Mouse (Mus musculus) MEL (cell line): ENCODE measurements around the gene Zxdb. TPM values are rescaled to one million over a fixed set of nuclear protein-coding genes. Genes with fewer than 3 reads are reported as not detected.

Experiments used
- DNase-seq: peaks from one replicate; pipeline ENCODE4 v3.0.0; 2011; ENCODE audit warnings: low read depth, low spot score
- H3K27ac ChIP-seq: 2 replicates; pipeline ENCODE4 v1.5.1; 2012; ENCODE audit warnings: low read depth, mild to moderate bottlenecking, control low read depth, low read length, moderate library complexity; ENCODE audit not compliant: control insufficient read depth
- H3K27me3 ChIP-seq, 2 experiments: fragments of 150-350 bp in 1 of 2; sonication (generic) in 1 of 2; 2 replicates each; pipeline ENCODE4 v1.6.1; 2012; ENCODE audit warnings: low read length in 2 of 2, mild to moderate bottlenecking in 2 of 2, improper control_type of control experiment in 1 of 2, moderate library complexity in 1 of 2; ENCODE audit not compliant: insufficient read depth in 2 of 2, control insufficient read depth in 1 of 2
- H3K36me3 ChIP-seq, 2 experiments: 2 replicates each; pipeline ENCODE4 v1.6.1; 2012 to 2014; ENCODE audit warnings: low read length in 2 of 2, improper control_type of control experiment in 1 of 2, inconsistent platforms in 1 of 2, mild to moderate bottlenecking in 1 of 2; ENCODE audit not compliant: insufficient read depth in 2 of 2, control insufficient read depth in 1 of 2
- H3K4me1 ChIP-seq, 2 experiments: fragments of 150-350 bp in 1 of 2; sonication (generic) in 1 of 2; 2 replicates each; pipeline ENCODE4 v1.6.1; 2012; ENCODE audit warnings: low read length in 2 of 2, improper control_type of control experiment in 1 of 2, mild to moderate bottlenecking in 1 of 2; ENCODE audit not compliant: insufficient read depth in 2 of 2, control insufficient read depth in 1 of 2
- H3K4me3 ChIP-seq, 2 experiments: fragments of 150-350 bp in 1 of 2; sonication (generic) in 1 of 2; 2 replicates each; pipeline ENCODE4 v1.5.1; 2012; ENCODE audit warnings: low read depth in 2 of 2, low read length in 2 of 2, mild to moderate bottlenecking in 2 of 2, moderate library complexity in 2 of 2, control low read depth in 1 of 2, improper control_type of control experiment in 1 of 2; ENCODE audit not compliant: control insufficient read depth in 1 of 2, insufficient read depth in 1 of 2
- H3K79me2 ChIP-seq: 2 replicates; pipeline ENCODE4 v1.6.1; 2012; ENCODE audit warnings: mild to moderate bottlenecking, low read length, moderate library complexity; ENCODE audit not compliant: control insufficient read depth, poor library complexity, insufficient read depth
- H3K9ac ChIP-seq: 2 replicates; pipeline ENCODE4 v1.6.1; 2012; ENCODE audit warnings: low read depth, mild to moderate bottlenecking, control low read depth, low read length, moderate library complexity; ENCODE audit not compliant: control insufficient read depth, poor library complexity, severe bottlenecking
- H3K9me3 ChIP-seq: fragments of 150-350 bp; sonication (generic); replicated peaks from 2 replicates; pipeline ENCODE4 v1.6.1; 2012; ENCODE audit warnings: mild to moderate bottlenecking, low read length, improper control_type of control experiment, moderate library complexity; ENCODE audit not compliant: insufficient read depth
- CHD1 ChIP-seq: IDR thresholded peaks from 2 replicates; pipeline ENCODE4 v1.6.1; 2012; ENCODE audit warnings: low read depth, mild to moderate bottlenecking, inconsistent platforms, low read length, improper control_type of control experiment
- CHD2 ChIP-seq: IDR thresholded peaks from 2 replicates; pipeline ENCODE4 v1.6.1; 2011; ENCODE audit warnings: low read length, improper control_type of control experiment
- ELF1 ChIP-seq: IDR thresholded peaks from 2 replicates; pipeline ENCODE4 v1.6.1; 2014; ENCODE audit warnings: low read depth, mild to moderate bottlenecking, inconsistent platforms, low read length, improper control_type of control experiment, moderate library complexity
- EP300 ChIP-seq, 2 experiments: IDR thresholded peaks; 2 replicates each; pipeline ENCODE4 v1.6.1; 2011; ENCODE audit warnings: improper control_type of control experiment in 2 of 2, low read length in 2 of 2, low read depth in 1 of 2, mild to moderate bottlenecking in 1 of 2
- GATA1 ChIP-seq: IDR thresholded peaks from 2 replicates; pipeline ENCODE4 v1.6.1; 2011; ENCODE audit warnings: low read depth, low read length, improper control_type of control experiment
- JUND ChIP-seq: IDR thresholded peaks from 2 replicates; pipeline ENCODE4 v1.6.1; 2011; ENCODE audit warnings: low read depth, mild to moderate bottlenecking, improper control_type of control experiment, low read length
- KAT2A ChIP-seq: conservative IDR thresholded peaks from 2 replicates; pipeline ENCODE4 v1.6.1; 2012; ENCODE audit warnings: low read depth, low read length, improper control_type of control experiment, inconsistent platforms
- MAX ChIP-seq: IDR thresholded peaks from 2 replicates; pipeline ENCODE4 v1.6.1; 2011; ENCODE audit warnings: low read length, improper control_type of control experiment
- MAZ ChIP-seq: IDR thresholded peaks from 2 replicates; pipeline ENCODE4 v1.6.1; 2012; ENCODE audit warnings: low read depth, mild to moderate bottlenecking, inconsistent platforms, low read length, improper control_type of control experiment
- MXI1 ChIP-seq: IDR thresholded peaks from 2 replicates; pipeline ENCODE4 v1.6.1; 2011; ENCODE audit warnings: mild to moderate bottlenecking, low read depth, low read length, improper control_type of control experiment
- NELFE ChIP-seq: IDR thresholded peaks from 2 replicates; pipeline ENCODE4 v1.6.1; 2011; ENCODE audit warnings: low read depth, low read length, improper control_type of control experiment
- POLR2A ChIP-seq, 2 experiments: IDR thresholded peaks; 2 replicates each; pipeline ENCODE4 v1.6.1; 2011 to 2012; ENCODE audit warnings: low read length in 2 of 2, mild to moderate bottlenecking in 2 of 2, control low read depth in 1 of 2, improper control_type of control experiment in 1 of 2, low read depth in 1 of 2, moderate library complexity in 1 of 2; ENCODE audit not compliant: control insufficient read depth in 1 of 2, insufficient read depth in 1 of 2, poor library complexity in 1 of 2
- POLR2AphosphoS5 ChIP-seq: IDR thresholded peaks from 2 replicates; pipeline ENCODE4 v1.6.1; 2012; ENCODE audit warnings: low read depth, borderline replicate concordance, mild to moderate bottlenecking, inconsistent platforms, low read length, moderate library complexity, mixed read lengths
- RAD21 ChIP-seq: IDR thresholded peaks from 2 replicates; pipeline ENCODE4 v1.6.1; 2011; ENCODE audit warnings: mild to moderate bottlenecking, low read depth, low read length, improper control_type of control experiment
- RCOR1 ChIP-seq: IDR thresholded peaks from 2 replicates; pipeline ENCODE4 v1.6.1; 2012; ENCODE audit warnings: low read depth, mild to moderate bottlenecking, inconsistent platforms, low read length, improper control_type of control experiment
- SMC3 ChIP-seq: IDR thresholded peaks from 2 replicates; pipeline ENCODE4 v1.6.1; 2011; ENCODE audit warnings: low read depth, low read length, improper control_type of control experiment
- TAL1 ChIP-seq: IDR thresholded peaks from 2 replicates; pipeline ENCODE4 v1.6.1; 2012; ENCODE audit warnings: mild to moderate bottlenecking, inconsistent platforms, low read length, moderate library complexity, mixed read lengths
- TBP ChIP-seq: IDR thresholded peaks from 2 replicates; pipeline ENCODE4 v1.8.0; 2011; ENCODE audit warnings: low read depth, low read length, improper control_type of control experiment
- TCF12 ChIP-seq: IDR thresholded peaks from 2 replicates; pipeline ENCODE4 v1.6.1; 2014; ENCODE audit warnings: low read depth, mild to moderate bottlenecking, inconsistent platforms, low read length, improper control_type of control experiment, moderate library complexity
- UBTF ChIP-seq: IDR thresholded peaks from 2 replicates; pipeline ENCODE4 v1.6.1; 2012; ENCODE audit warnings: low read depth, mild to moderate bottlenecking, inconsistent platforms, low read length, improper control_type of control experiment, moderate library complexity, borderline replicate concordance; ENCODE audit not compliant: insufficient read depth
- USF1 ChIP-seq: IDR thresholded peaks from 2 replicates; pipeline ENCODE4 v1.6.1; 2014; ENCODE audit warnings: low read depth, mild to moderate bottlenecking, inconsistent platforms, low read length, improper control_type of control experiment, moderate library complexity
- USF2 ChIP-seq, 2 experiments: IDR thresholded peaks; 2 replicates each; pipeline ENCODE4 v1.6.1; 2011 to 2012; ENCODE audit warnings: improper control_type of control experiment in 2 of 2, low read length in 2 of 2, borderline replicate concordance in 1 of 2, inconsistent platforms in 1 of 2, low read depth in 1 of 2, mild to moderate bottlenecking in 1 of 2; ENCODE audit not compliant: insufficient read depth in 1 of 2
- ZNF384 ChIP-seq: IDR thresholded peaks from 2 replicates; pipeline ENCODE4 v1.6.1; 2012; ENCODE audit warnings: low read depth, mild to moderate bottlenecking, inconsistent platforms, low read length, improper control_type of control experiment
- polyA plus RNA-seq, 2 experiments: library from polyadenylated mRNA; stranded (reverse) in 1 of 2; unstranded in 1 of 2; fragments of >175 nt in 1 of 2; fragments of >200 nt in 1 of 2; gene quantifications; 2 replicates each; pipeline versions ENCODE4 v1.2.1 to v1.2.4; 2012; ENCODE audit warnings: low replicate concordance in 2 of 2, low read depth in 1 of 2; ENCODE audit not compliant: insufficient read length in 2 of 2, insufficient read depth in 1 of 2, missing spikeins in 1 of 2
- total RNA-seq: library from RNA; depleted of rRNA; stranded (reverse); fragments of 300-350 nt; gene quantifications from 2 replicates; pipeline ENCODE4 v1.2.3, GENCODE M21; 2012

Gene Zxdb
- total and polyA plus RNA-seq, 3 experiments: 2.0 to 4.6 TPM; not detected in 1

DNA sequence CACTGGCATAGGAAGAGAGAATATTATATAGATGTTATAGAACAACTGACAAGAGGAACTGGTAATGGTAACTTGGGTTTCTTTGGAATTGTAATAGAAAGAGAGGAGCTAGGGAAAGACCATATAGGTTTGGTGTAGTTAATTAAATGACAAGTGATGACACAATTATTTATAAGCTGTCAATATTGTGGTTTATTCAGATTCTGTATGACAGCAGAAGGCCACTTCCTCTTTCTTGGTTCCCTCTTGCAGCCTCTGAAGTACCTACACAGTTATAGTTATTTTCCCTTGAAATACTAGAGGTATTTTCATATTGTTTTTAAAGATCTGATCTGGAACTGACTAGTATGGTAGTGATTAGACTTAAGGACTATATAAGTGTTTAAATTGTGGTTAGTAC is 7.2 kb downstream of the Zxdb start:
- DNase-seq: peak; percentile 55
- Histone ChIP-seq H3K4me1 (peaks cover 0 to 3% of the 10 kb centered on the region in 2 experiments; a peak in 1 of 4 replicates), H3K36me3 (peaks cover 0 to 6% of the 10 kb centered on the region in 2 experiments; a peak in 3 of 4 replicates)

DNA sequence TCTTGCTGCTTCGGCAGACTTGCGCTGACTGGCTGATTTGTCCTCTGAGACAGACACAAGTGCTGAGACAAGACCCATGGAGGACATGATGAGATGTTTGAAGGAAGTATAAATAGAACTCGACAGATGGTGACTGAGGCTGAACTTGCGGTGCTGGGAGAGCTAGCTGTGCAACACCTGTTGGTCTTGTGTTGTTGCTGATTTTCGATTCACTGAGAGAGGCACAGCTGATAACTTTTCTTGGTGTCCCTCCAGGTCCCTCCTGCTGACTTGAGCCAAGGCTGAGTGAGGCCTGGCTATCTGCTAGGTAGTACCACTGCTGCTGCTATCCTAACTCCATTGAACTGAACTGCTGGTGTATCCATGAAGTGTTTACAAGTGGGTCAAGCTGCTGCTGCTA is 29.4 kb downstream of the Zxdb start:
- H3K4me1 ChIP-seq: no peaks in the 10 kb centered on the region
- no peak overlapping the region for H3K9ac ChIP-seq
- DNase-seq: no peak
- no peak for TF ChIP-seq CHD1
- TF ChIP-seq MAX: no peak
- TF ChIP-seq CHD2: no peak
- TF ChIP-seq NELFE: no peak
- TF ChIP-seq MAZ: no peak
- TF ChIP-seq POLR2A (IDR thresholded peaks at IDR 0.05; ENCODE audit: control insufficient read depth in 1 of 2, insufficient read depth in 1 of 2, low read depth in 1 of 2, low read length in 2 of 2, poor library complexity in 1 of 2): no peak
- no peak for TF ChIP-seq POLR2AphosphoS5
- TF ChIP-seq TAL1: no peak
- no peak for TF ChIP-seq USF2 (IDR thresholded peaks at IDR 0.05; ENCODE audit: borderline replicate concordance in 1 of 2, insufficient read depth in 1 of 2, low read depth in 1 of 2, low read length in 2 of 2)
- no peak for TF ChIP-seq SMC3
- no peak for TF ChIP-seq KAT2A
- H3K9me3 ChIP-seq: no peaks in the 10 kb centered on the region
- H3K27me3 ChIP-seq: no peaks in the 10 kb centered on the region
- H3K79me2 ChIP-seq: no peaks in the 10 kb centered on the region
- H3K27ac ChIP-seq: no peak overlapping the region
- H3K4me3 ChIP-seq: no peak overlapping the region
- no peaks in the 10 kb centered on the region for H3K36me3 ChIP-seq

More for the DNA sequence above, 7.2 kb downstream of the Zxdb start:
- H3K9me3 ChIP-seq: no peaks in the 10 kb centered on the region
- no peaks in the 10 kb centered on the region for H3K27me3 ChIP-seq
- H3K27ac ChIP-seq: no peak overlapping the region
- TF ChIP-seq EP300 (IDR thresholded peaks at IDR 0.05; ENCODE audit: low read depth in 1 of 2, low read length in 2 of 2) (peak in 1 of 2 experiments; percentile 60; a peak in 1 of 4 replicates), TCF12 (no peak), KAT2A (no peak), MAX (no peak), CHD1 (no peak), JUND (no peak), ZNF384 (no peak)
- H3K4me3 ChIP-seq: no peak overlapping the region
- no peak overlapping the region for H3K9ac ChIP-seq
- no peaks in the 10 kb centered on the region; the same call in 1 of the 2 replicates for H3K79me2 ChIP-seq

DNA sequence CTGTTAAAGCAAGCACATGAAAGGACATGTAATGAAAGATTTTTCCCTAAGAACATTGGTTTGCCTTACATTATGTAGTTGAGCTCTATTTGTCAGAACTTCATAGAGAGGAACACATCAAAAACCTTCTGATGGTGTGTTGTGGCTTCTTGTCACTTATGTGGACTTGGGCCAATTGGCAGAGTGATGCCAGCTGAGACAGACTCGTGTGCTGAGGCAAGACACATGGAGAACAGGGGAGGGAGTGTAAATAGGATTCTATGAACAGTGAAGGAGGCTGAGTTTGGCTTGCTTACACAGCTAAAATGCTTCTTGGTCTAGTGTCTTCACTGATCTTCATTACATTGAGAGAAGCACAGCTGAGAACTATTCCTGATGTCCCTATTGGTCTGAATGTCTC is 35.6 kb downstream of the Zxdb start:
- DNase-seq: no peak
- Histone ChIP-seq H3K4me1 (no peaks in the 10 kb centered on the region), H3K36me3 (no peaks in the 10 kb centered on the region), H3K9ac (no peak overlapping the region), H3K27me3 (no peaks in the 10 kb centered on the region), H3K79me2 (no peaks in the 10 kb centered on the region), H3K27ac (no peak overlapping the region), H3K4me3 (no peak overlapping the region), H3K9me3 (no peaks in the 10 kb centered on the region)
- TF ChIP-seq EP300 (IDR thresholded peaks at IDR 0.05; ENCODE audit: low read depth in 1 of 2, low read length in 2 of 2) (no peak), TAL1 (no peak), RAD21 (no peak), UBTF (no peak), SMC3 (no peak), TBP (no peak), GATA1 (no peak), RCOR1 (no peak), MXI1 (no peak), USF2 (IDR thresholded peaks at IDR 0.05; ENCODE audit: borderline replicate concordance in 1 of 2, insufficient read depth in 1 of 2, low read depth in 1 of 2, low read length in 2 of 2) (no peak), ELF1 (no peak), KAT2A (no peak), ZNF384 (no peak), USF1 (no peak)
